Comparison of ENCODE assay signal across 7 mouse cellular contexts in genomic region chr12:104617111-104617725, GRCm38 (mm10).
A peak's percentile ranks its signal among the peaks of the same experiment; 100 is the strongest.
DNase-seq lines count a peak whose midpoint lies in the region; ATAC-seq and TF ChIP-seq lines count a peak whose summit lies in the region.

No protein-coding gene starts in this region.

- DNase-seq in adrenal gland, postnatal 25 days = peak; percentile 48
- DNase-seq in cerebellum, postnatal 25 days = peak; percentile 38 to 70
- peak; percentile 74 for DNase-seq in layer of hippocampus, adult 11-12 months (ENCODE audit: low spot score)
- DNase-seq in liver, embryonic 14.5 days (ENCODE audit: low read depth in 3 of 3, low spot score in 3 of 3) = no peak
- DNase-seq in right cerebral cortex, adult 18-20 months = peak; percentile 77
- no peak for DNase-seq in thymus, postnatal 14 days

- H3K9me3 ChIP-seq in heart, embryonic 14.5 days (ENCODE audit: control insufficient read depth, low read length) = peaks cover 4% of the 10 kb centered on the region; the same call in 1 of the 2 replicates
- no peaks in the 10 kb centered on the region for H3K9me3 ChIP-seq in liver, embryonic 14.5 days (ENCODE audit: control insufficient read depth, low read length)

- no peak for TF ChIP-seq CTCF in liver, embryonic 14.5 days (IDR thresholded peaks at IDR 0.05; ENCODE audit: low read depth)

- no peak for TF ChIP-seq EP300 in liver, embryonic 14.5 days (IDR thresholded peaks at IDR 0.05; ENCODE audit: low read depth)

- H3K4me3 ChIP-seq in heart, embryonic 14.5 days (ENCODE audit: control insufficient read depth in 1 of 2, insufficient read depth in 1 of 2, low read depth in 1 of 2, low read length in 2 of 2) = 0 out of 4 replicates have a peak overlapping the region, but pooled peaks of 1 of the 2 experiments have one; percentile 0
- H3K4me3 ChIP-seq in liver, embryonic 14.5 days (ENCODE audit: insufficient read depth in 1 of 2, low read depth in 2 of 2, low read length in 2 of 2) = no peak overlapping the region

- peaks cover 0 to 2% of the 10 kb centered on the region in 2 experiments; a peak in 2 of 4 replicates for H3K4me1 ChIP-seq in heart, embryonic 14.5 days (ENCODE audit: control insufficient read depth in 2 of 2, insufficient read depth in 2 of 2, low read length in 2 of 2)
- 0 out of 4 replicates have a peak, but pooled peaks cover 0 to 1% of the 10 kb centered on the region in 2 experiments for H3K4me1 ChIP-seq in liver, embryonic 14.5 days (replicated peaks; ENCODE audit: control insufficient read depth in 2 of 2, insufficient read depth in 2 of 2, low read length in 1 of 2)

- H3K4me2 ChIP-seq in heart, embryonic 14.5 days (ENCODE audit: low read length) = peak overlapping the region; percentile 53
- H3K4me2 ChIP-seq in liver, embryonic 14.5 days (ENCODE audit: low read depth) = peak overlapping the region; percentile 18; the same call in 1 of the 2 replicates

- no peak for ATAC-seq in heart, embryonic 14.5 days (ENCODE audit: insufficient number of reproducible peaks, insufficient read depth, low FRiP score, low read depth)
- no peak for ATAC-seq in liver, embryonic 14.5 days (ENCODE audit: insufficient read depth)

- no peaks in the 10 kb centered on the region for H3K36me3 ChIP-seq in heart, embryonic 14.5 days (ENCODE audit: control insufficient read depth, insufficient read depth, low read length)
- no peaks in the 10 kb centered on the region for H3K36me3 ChIP-seq in liver, embryonic 14.5 days (replicated peaks; ENCODE audit: control insufficient read depth, insufficient read depth, low read depth)

- H3K27me3 ChIP-seq in heart, embryonic 14.5 days (ENCODE audit: control insufficient read depth, insufficient read depth, low read length) = peaks cover 3% of the 10 kb centered on the region; the same call in 1 of the 2 replicates
- H3K27me3 ChIP-seq in liver, embryonic 14.5 days (ENCODE audit: control insufficient read depth, insufficient read depth, low read length) = no peaks in the 10 kb centered on the region

- no peak overlapping the region for H3K27ac ChIP-seq in heart, embryonic 14.5 days (replicated peaks in 1 of 2; ENCODE audit: control insufficient read depth in 1 of 2, insufficient read depth in 1 of 2, low read depth in 2 of 2, low read length in 2 of 2)
- H3K27ac ChIP-seq in liver, embryonic 14.5 days = no peak overlapping the region

- 12% methylated on average over 17 of the region's 17 CpGs for WGBS in heart, embryonic 14.5 days
- WGBS in liver, embryonic 14.5 days (ENCODE audit: insufficient replicate concordance) = 12% methylated on average over 17 of the region's 17 CpGs

- no peak overlapping the region for H3K9ac ChIP-seq in heart, embryonic 14.5 days (ENCODE audit: low read length)
- no peak overlapping the region for H3K9ac ChIP-seq in liver, embryonic 14.5 days (replicated peaks)

Comparison
In these comparisons a context has a peak if more than half of its experiments do, and no peak if none do; other contexts are left out.
1. DNase-seq: peak in adrenal gland, postnatal 25 days (single experiment), cerebellum, postnatal 25 days (2 of 2), layer of hippocampus, adult 11-12 months (single experiment) and right cerebral cortex, adult 18-20 months (single experiment); none in liver, embryonic 14.5 days (0 of 3) and thymus, postnatal 14 days (single experiment).